Mouse (Mus musculus): Measurements from ENCODE around the gene Mllt3. TPM values are rescaled to one million over a fixed set of nuclear protein-coding genes. Genes with fewer than 3 reads are reported as not detected.

The Mllt3 gene
- polyA plus RNA-seq, 1 experiment from 2014 or later, result 32.4 TPM

- Histone ChIP-seq H3K9ac (no peak overlapping the region), H3K36me3 (no peaks in the 10 kb centered on the region), H3K9me3 (replicated peaks) (no peaks in the 10 kb centered on the region), H3K4me1 (no peaks in the 10 kb centered on the region), H3K27me3 (no peaks in the 10 kb centered on the region), H3K27ac (no peak overlapping the region), H3K4me2 (no peak overlapping the region), H3K4me3 (replicated peaks) (no peak overlapping the region)
- WGBS, result 59% methylated on average over 4 of the region's 4 CpGs
- ATAC-seq (replicated peaks; ENCODE audit: low FRiP score), result no peak
These were observed 283.5 kb downstream of the Mllt3 start for GRCm38 (mm10) chr4:87749532-87750234.

GRCm38 (mm10) chr4:87745016-87745645 is 288.0 kb downstream of the Mllt3 start:
- H3K27me3 ChIP-seq, result no peaks in the 10 kb centered on the region

GRCm38 (mm10) chr4:87739524-87740128 is 293.5 kb downstream of the Mllt3 start:
- Histone ChIP-seq H3K4me1 (peaks cover 14% of the 10 kb centered on the region), H3K36me3 (no peaks in the 10 kb centered on the region), H3K27ac (0 out of 2 replicates have a peak overlapping the region, but pooled peaks have one; percentile 27), H3K27me3 (no peaks in the 10 kb centered on the region), H3K9ac (no peak overlapping the region), H3K9me3 (replicated peaks) (no peaks in the 10 kb centered on the region), H3K4me3 (replicated peaks) (no peak overlapping the region), H3K4me2 (no peak overlapping the region)
- 42% methylated on average over 7 of the region's 7 CpGs for WGBS
- ATAC-seq (replicated peaks; ENCODE audit: low FRiP score), result peak; percentile 61

More at GRCm38 (mm10) chr4:87745016-87745645, 288.0 kb downstream of the Mllt3 start:
- H3K9ac ChIP-seq, result no peak overlapping the region
- H3K27ac ChIP-seq, result no peak overlapping the region
- 41% methylated on average over 3 of the region's 3 CpGs for WGBS
- no peaks in the 10 kb centered on the region for H3K4me1 ChIP-seq
- H3K4me2 ChIP-seq, result no peak overlapping the region
- H3K4me3 ChIP-seq (replicated peaks), result no peak overlapping the region
- no peak for ATAC-seq (replicated peaks; ENCODE audit: low FRiP score)
- H3K36me3 ChIP-seq, result no peaks in the 10 kb centered on the region
- H3K9me3 ChIP-seq (replicated peaks), result no peaks in the 10 kb centered on the region

GRCm38 (mm10) chr4:87739104-87739503 is 294.1 kb downstream of the Mllt3 start:
- no peak for ATAC-seq (replicated peaks; ENCODE audit: low FRiP score)
- no peaks in the 10 kb centered on the region for H3K36me3 ChIP-seq
- no peak overlapping the region for H3K27ac ChIP-seq
- H3K4me1 ChIP-seq, result peaks cover 14% of the 10 kb centered on the region
- no peak overlapping the region for H3K9ac ChIP-seq
- 65% methylated on average over 2 of the region's 2 CpGs for WGBS
- no peaks in the 10 kb centered on the region for H3K9me3 ChIP-seq (replicated peaks)
- H3K4me3 ChIP-seq (replicated peaks), result no peak overlapping the region
- no peak overlapping the region for H3K4me2 ChIP-seq
- no peaks in the 10 kb centered on the region for H3K27me3 ChIP-seq

GRCm38 (mm10) chr4:87737201-87737806 is 295.9 kb downstream of the Mllt3 start:
- peak overlapping the region; percentile 48; the same call in 1 of the 2 replicates for H3K27ac ChIP-seq
- 62% methylated on average over 6 of the region's 6 CpGs for WGBS
- peaks cover 14% of the 10 kb centered on the region for H3K4me1 ChIP-seq
- no peaks in the 10 kb centered on the region for H3K9me3 ChIP-seq (replicated peaks)
- H3K4me2 ChIP-seq, result no peak overlapping the region
- no peaks in the 10 kb centered on the region for H3K36me3 ChIP-seq
- no peak overlapping the region for H3K9ac ChIP-seq
- 0 out of 2 replicates have a peak, but pooled peaks have one; percentile 28 for ATAC-seq (replicated peaks; ENCODE audit: low FRiP score)
- H3K27me3 ChIP-seq, result no peaks in the 10 kb centered on the region
- no peak overlapping the region for H3K4me3 ChIP-seq (replicated peaks)

GRCm38 (mm10) chr4:87736779-87737178 is 296.4 kb downstream of the Mllt3 start:
- peak overlapping the region; percentile 48; the same call in 1 of the 2 replicates for H3K27ac ChIP-seq
- H3K4me1 ChIP-seq, result peaks cover 14% of the 10 kb centered on the region
- peak; percentile 44; the same call in 1 of the 2 replicates for ATAC-seq (replicated peaks; ENCODE audit: low FRiP score)
- no peak overlapping the region for H3K4me3 ChIP-seq (replicated peaks)
- no peaks in the 10 kb centered on the region for H3K9me3 ChIP-seq (replicated peaks)
- H3K36me3 ChIP-seq, result no peaks in the 10 kb centered on the region
- WGBS, result 35% methylated on average over 3 of the region's 3 CpGs
- no peaks in the 10 kb centered on the region for H3K27me3 ChIP-seq
- H3K9ac ChIP-seq, result no peak overlapping the region
- no peak overlapping the region for H3K4me2 ChIP-seq

- no peaks in the 10 kb centered on the region for H3K9me3 ChIP-seq (replicated peaks)
- WGBS, result 61% methylated on average over 5 of the region's 5 CpGs
- H3K9ac ChIP-seq, result no peak overlapping the region
- peaks cover 4% of the 10 kb centered on the region; the same call in 1 of the 2 replicates for H3K27me3 ChIP-seq
- H3K27ac ChIP-seq, result no peak overlapping the region
- H3K4me1 ChIP-seq, result no peaks in the 10 kb centered on the region
- no peak for ATAC-seq (replicated peaks; ENCODE audit: low FRiP score)
- H3K36me3 ChIP-seq, result no peaks in the 10 kb centered on the region
- H3K4me2 ChIP-seq, result no peak overlapping the region
- no peak overlapping the region for H3K4me3 ChIP-seq (replicated peaks)
These were observed 302.0 kb downstream of the Mllt3 start for GRCm38 (mm10) chr4:87731118-87731672.

GRCm38 (mm10) chr4:87728581-87728980 is 304.6 kb downstream of the Mllt3 start:
- ATAC-seq (replicated peaks; ENCODE audit: low FRiP score), result no peak
- Histone ChIP-seq H3K9me3 (replicated peaks) (no peaks in the 10 kb centered on the region), H3K36me3 (no peaks in the 10 kb centered on the region), H3K4me1 (no peaks in the 10 kb centered on the region), H3K9ac (no peak overlapping the region), H3K27ac (no peak overlapping the region), H3K4me3 (replicated peaks) (no peak overlapping the region), H3K4me2 (no peak overlapping the region), H3K27me3 (peaks cover 4% of the 10 kb centered on the region; the same call in 1 of the 2 replicates)
- WGBS, result 69% methylated on average over 1 of the region's 1 CpGs

- 91% methylated on average over 6 of the region's 6 CpGs for WGBS
- ATAC-seq (replicated peaks; ENCODE audit: low FRiP score), result no peak
- H3K4me1 ChIP-seq, result peaks cover 5% of the 10 kb centered on the region; the same call in 1 of the 2 replicates
- H3K27ac ChIP-seq, result no peak overlapping the region
- no peak overlapping the region for H3K9ac ChIP-seq
- H3K36me3 ChIP-seq, result no peaks in the 10 kb centered on the region
- no peaks in the 10 kb centered on the region for H3K9me3 ChIP-seq (replicated peaks)
- no peak overlapping the region for H3K4me3 ChIP-seq (replicated peaks)
- H3K27me3 ChIP-seq, result no peaks in the 10 kb centered on the region
- no peak overlapping the region for H3K4me2 ChIP-seq
These were observed 309.7 kb downstream of the Mllt3 start for GRCm38 (mm10) chr4:87723448-87723847.

Measured in kidney, embryonic 15.5 days (tissue).